Mouse (Mus musculus) urinary bladder, postnatal 25 days (tissue): Measurements from ENCODE around the gene Smarca4.

Experiments used
- DNase-seq: peaks from one replicate; pipeline ENCODE4 v3.0.0; 2022; ENCODE audit warnings: low spot score

Smarca4 gene

DNA sequence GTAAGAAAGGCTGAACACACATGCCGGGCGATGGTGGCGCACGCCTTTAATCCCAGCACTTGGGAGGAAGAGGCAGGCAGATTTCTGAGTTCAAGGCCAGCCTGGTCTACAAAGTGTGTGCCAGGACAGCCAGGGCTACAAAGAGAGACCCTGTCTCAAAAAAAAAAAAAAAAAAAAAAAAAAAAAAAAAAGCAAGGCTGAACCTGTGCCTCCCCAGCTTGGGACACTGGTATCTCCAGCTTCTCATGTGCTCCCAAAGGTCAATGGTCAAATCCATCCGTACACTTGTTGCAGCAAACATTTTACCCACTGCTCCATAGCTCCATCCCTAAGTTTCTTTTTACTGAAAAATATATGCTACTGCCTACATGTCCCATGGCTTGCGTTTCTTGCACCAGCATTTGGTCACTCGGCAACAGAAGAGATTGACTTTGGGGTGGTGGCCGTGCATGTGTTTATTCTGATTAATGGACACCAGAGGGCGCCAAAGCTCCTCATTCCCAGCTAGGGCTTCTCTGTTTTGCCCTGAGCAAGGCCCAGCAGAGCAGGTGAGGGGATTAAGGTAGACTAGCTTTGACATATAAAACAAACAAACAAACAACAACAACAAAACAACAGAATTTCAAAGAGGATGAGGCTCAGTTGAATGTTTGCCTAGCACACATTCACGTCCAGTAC is 14.1 kb upstream of the Smarca4 start:
- DNase-seq, result peak; percentile 60

DNA sequence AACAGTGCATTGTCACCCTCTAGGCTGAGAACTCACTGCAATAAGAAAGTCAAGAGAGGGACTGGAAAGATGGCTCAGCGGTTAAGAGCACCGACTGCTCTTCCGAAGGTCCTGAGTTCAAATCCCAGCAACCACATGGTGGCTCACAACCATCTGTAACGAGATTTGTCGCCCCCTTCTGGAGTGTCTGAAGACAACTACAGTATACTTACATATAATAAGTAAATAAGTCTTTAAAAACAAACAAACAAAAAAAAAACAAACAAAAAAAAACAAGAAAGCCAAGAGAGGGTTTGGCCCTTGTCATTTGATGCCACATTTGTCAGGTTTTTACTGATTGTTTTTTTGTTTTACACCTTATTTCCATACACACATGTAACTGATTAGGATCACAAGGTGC is 11.8 kb upstream of the Smarca4 start:
- no peak for DNase-seq

DNA sequence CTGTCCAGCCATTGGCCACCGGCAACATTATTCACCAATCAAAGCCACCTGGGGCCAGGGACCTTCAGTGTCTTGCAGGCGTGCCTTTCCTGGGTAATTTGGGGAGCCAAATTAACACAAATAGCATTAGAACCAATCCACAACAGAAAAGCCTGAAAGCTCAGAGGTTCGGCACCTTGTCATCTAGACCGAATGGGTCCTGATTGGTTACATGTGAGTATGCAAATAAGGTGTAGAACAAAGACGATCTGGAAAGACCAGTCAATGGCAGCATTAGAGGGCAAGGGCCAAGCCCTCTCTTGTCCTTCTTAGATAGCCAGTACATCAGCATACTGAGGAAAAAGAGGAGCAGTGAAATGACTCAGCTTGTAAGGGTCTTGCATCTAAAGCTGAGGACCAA is 10.1 kb upstream of the Smarca4 start:
- DNase-seq, result no peak

DNA sequence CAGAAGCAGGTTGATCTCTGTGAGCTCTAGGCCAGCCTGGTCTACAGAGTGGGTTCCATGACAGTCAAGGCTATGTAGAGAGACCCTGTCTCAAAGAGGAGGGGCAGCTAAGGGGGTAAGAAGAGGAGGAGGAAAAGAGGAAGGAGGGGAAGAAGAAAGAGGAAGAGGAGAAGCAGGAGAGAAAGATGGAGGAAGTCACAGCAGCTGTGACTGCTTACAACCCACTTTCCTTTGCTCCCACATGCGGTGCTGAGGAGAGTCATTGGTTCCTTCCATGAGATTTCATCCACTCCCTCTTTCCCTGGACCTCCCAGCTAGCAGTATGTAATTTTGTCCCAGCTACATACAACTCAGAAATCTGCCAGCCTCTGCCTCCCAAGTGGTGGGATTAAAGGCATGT is 9.3 kb upstream of the Smarca4 start:
- no peak for DNase-seq

DNA sequence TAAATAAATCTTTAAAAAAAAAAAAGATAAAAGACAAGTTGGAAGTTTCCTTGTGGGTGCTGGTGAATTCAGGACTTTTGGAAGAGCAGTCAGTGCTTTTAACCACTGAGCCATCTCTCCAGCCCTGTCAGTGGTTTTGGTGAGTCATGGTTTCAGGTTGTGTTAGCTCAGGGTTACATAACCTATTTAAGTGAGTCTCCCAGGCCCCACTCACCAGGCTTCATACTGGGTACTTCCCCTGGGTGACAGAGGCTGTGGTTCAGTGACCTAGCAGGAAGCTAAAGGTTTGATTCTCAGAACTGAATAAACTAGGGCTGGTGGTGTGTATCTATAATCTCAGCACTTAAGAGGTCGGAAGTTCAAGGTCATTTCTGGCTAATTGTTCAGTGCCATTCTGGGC is 6.1 kb upstream of the Smarca4 start:
- DNase-seq, result no peak

DNA sequence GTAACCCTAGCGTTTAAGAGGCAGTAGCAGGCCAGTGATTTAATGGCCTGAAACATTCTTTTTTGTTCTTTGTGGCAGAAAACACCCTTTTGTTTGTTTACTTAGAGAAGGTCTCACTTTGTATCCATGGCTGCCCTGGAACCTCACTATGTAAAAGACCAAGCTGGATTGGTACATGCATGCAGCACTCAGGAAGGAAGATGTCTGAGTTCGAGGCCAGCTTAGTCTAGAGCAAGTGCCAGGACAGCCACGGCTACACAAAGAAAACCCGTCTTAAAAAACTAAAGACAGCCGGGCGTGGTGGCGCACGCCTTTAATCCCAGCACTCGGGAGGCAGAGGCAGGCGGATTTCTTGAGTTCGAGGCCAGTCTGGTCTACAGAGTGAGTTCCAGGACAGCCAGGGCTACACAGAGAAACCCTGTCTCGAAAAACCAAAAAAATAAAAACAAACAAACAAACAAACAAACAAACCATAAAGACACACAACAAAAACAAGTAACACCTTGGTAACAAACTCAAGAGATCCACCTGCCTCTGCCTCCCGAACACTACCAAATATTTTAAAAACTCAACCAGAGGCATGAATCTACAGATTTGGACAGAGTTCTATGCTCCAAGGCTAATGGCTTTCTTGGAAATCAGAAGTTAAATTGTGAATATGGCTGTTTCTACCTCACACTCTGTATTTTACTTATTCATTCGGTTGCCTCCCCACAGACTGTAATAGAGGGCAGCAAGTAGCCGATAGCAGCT is 929 bp upstream of the Smarca4 start:
- DNase-seq, result no peak

DNA sequence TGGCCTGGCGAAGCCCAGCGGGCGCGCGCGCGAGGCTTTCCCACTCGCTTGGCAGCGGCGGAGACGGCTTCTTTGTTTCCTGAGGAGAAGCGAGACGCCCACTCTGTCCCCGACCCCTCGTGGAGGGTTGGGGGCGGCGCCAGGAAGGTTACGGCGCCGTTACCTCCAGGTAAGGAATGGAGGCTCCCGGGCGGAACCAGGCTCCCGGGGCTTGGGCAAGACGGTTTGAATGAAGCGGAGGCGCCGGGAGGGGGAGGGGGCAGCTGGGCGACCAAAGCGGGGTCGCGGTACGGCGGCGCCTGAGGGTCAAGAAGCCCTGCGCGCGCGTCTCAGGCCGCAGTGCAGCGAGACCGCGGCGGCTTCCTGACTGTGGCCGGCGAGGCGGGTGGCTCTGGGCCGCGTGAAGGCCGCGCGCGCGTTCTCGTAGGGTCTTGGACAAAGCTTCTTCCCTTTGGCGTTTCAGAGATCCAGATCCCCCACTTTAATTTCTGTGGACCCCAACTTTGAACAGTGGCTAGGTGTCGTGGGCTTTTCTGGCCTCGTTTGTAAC is 338 bp downstream of the Smarca4 start:
- peak; percentile 83 for DNase-seq

DNA sequence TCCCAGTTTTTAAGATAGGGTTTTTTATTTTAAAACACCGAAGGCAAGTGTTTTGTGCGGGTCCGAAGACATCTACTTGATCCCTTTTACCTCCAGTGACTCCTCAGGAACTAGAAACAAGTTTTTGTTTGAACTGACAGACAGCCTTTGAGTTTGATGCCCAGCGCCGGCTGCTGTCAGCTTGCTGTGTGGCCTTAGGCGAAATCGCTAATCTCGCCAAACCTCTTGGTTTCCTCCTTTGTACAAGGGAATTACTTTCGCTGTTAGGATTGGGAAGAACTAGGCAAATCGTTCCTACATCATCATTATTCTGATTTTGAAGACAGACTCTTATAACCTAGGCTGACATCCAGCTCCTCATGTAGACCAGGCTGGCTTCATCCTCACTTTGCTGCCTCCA is 1.1 kb downstream of the Smarca4 start:
- no peak for DNase-seq

DNA sequence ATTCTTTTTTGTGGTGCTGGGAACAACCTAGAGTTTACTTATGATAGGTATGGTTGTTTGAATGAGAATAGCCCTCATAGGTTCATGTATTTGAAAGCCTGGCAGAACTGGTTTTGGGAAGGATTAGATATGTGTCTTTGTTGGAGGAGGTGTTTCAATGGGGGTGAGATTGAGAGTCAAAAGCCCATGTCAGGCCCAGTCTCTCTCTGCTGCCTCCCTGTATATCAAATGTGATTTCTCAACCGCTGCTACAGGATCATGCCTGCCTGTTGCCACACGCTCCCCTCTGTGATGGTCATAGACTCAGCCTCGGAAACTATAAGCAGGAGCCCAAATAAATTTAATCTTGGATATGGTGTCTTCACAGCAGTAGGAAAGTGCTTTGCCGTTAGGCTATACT is 4.3 kb downstream of the Smarca4 start:
- DNase-seq, result no peak

DNA sequence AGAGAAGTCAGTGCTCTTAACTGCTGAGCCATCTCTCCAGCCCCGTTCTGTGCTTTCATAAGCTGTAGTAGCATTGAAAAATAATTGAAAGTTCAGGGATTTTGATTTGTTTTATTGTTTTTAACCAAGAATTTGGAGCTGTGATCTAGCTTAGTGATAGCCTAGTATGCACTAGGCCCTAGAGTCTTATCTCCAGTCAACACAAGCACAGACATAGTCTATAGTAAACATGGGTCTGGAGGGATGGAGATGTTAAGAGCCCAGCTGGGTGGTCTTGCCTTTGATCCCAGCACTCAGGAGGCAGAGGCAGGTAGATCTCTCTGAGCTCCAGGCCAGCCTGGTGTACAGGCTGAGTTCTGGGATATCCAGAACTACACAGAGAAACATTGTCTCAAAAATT is 6.7 kb downstream of the Smarca4 start:
- DNase-seq, result no peak

DNA sequence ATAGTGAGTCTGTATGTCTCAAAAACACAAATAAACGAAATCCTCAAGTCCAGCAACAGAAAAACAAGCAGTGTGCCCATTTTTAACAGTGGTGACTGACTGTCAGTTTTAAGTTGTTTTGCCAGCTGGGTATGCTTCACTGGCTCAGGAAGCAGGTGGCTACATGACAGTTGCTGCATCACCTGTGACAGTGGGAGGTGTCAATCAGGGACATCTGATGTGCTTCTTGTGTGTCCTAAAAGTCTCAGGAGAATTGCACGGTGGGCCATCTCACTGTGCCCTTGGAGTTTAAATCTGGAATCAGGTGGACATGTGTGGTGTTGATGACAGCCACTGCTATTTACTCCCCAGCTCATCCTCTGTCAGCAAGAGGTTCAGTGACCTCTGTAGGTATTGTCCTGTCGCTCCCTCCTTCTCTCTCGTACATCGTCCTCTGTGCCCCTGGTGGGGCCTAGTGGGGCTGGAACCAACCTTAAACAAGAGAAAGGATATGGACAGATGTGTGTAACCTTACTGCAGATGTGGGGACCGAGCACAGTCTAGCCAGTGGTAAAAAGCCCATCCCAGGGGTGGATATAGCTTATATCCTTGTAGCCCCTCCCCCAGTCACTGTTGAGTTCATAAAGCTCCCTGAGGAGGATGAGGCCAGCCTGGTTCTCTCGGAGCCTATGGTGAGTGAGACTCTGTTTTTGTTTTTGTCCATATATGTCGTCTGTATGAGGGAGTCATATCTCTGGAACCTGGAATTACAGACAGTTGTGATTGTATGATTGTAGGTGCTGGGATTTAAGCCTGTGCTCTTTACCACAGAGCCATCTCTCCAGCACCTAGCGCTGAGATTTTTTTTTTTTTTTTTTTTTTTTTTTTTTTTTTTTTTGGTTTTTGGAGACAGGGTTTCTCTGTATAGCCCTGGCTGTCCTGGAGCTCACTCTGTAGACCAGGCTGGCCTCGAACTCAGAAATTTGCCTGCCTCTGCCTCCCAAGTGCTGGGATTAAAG is 9.7 kb downstream of the Smarca4 start:
- no peak for DNase-seq

DNA sequence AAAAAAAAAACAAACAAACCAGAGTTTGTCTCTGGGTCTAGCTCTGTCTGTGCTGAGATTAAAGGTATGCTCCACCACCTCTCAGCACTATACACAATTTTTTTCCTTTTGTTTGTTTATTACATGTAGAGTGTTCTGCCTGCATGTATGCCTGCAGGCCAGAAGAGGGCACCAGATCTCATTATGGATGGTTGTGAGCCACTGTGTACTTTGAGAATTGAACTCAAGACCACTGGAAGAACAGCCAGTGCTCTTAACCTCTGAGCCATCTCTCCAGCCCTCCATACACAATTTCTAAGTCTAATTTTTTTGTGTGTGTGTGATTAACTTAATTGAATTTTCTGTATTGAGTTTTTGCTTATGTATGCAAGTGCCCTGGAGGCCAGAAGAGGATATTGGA is 10.6 kb downstream of the Smarca4 start:
- no peak for DNase-seq

DNA sequence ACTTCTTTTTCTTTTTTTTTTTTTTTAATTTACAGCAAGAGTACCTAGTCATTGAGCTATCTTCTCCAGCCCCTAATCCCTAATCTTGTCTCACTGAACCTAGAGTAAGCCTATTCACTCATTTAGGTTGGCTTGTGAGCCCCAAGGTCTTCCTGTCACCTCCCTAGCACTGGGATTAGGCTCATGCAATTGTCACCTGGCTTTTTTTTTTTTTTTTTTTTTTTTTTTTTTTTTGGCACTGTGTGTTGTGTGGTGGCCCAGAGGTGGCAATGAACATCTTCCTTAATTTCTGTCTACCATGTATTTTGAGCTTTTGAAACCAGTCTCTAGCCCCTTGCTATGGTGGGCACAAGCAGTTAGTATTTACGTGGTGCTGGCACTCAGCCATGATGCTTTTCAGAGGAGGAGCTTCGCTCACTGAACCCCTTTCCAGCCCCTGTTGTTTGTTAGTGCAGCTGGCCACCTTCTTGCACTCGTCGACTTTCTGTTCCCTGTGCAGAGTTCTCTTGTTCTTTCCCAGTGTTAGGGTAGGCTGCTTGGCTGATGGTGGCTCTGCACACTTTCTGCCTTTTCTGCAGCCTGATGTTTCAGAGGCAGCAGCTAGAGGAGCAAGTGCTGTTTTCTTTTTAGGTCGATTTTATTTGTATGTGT is 11.3 kb downstream of the Smarca4 start:
- no peak for DNase-seq

DNA sequence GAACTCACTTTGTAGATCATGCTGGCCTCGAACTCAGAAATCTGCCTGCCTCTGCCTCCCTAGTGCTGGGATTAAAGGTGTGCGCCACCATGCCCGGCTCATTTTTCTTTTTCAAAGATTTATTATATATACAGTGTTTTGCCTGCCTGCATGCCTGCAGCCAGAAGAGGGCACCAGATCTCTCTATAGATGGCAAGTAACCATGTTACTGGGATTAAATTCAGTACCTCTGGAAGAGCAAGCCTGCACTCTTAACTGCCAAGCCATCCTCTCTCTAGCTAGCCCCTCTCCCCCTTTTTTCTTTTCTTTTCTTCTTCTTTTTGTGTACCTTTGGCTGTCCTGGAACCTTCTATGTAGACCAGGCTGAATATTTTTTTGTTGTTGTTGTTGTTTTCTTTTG is 14.7 kb downstream of the Smarca4 start:
- DNase-seq, result peak; percentile 29

DNA sequence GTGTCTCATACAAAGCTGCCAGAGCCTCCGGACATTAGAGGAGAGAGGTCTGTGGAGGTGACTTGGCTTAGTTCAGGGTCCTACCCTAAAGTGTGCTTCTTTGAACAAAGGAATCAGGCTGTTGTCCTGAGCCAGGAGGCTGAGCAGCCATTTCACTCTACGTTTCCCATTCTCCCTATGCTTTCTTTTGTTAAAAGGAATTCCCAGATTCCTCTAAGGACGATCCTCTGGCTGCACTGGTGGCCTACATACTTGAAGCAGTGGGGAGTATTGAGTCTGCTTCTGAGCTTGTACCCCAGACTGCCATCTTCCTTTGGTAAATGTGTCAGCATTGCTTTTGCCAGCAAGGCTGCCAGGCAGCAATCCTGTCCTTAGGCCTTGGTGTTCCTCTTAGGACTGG is 17.1 kb downstream of the Smarca4 start:
- DNase-seq, result no peak

DNA sequence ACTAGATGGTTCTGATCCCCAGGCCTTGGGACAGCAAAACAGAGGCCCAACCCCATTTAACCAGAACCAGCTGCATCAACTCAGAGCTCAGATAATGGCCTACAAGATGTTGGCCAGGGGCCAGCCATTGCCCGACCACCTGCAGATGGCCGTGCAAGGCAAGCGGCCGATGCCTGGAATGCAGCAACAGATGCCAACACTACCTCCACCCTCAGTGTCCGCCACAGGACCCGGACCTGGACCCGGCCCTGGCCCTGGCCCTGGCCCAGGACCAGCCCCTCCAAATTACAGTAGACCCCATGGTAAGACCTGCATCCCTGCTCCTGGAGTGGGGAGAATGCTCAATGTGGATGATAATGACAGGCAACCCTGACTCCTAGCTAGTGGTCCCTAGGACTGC is 19.7 kb downstream of the Smarca4 start:
- DNase-seq, result no peak

DNA sequence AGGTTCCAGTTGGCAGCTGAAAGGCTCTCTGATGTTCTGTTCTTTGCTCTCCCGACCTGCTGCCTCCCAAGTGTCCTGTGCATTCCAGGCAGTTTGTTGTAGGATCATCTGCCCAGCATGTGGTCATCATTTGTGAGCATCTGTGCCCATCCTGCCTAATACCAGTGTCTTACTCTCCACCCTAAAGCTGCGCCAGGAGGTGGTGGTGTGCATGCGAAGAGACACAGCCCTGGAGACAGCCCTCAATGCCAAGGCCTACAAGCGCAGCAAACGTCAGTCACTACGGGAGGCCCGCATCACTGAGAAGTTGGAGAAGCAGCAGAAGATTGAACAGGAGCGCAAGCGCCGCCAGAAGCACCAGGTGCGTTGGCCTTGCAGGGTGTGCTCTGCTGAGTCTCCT is 23.1 kb downstream of the Smarca4 start:
- DNase-seq, result no peak

DNA sequence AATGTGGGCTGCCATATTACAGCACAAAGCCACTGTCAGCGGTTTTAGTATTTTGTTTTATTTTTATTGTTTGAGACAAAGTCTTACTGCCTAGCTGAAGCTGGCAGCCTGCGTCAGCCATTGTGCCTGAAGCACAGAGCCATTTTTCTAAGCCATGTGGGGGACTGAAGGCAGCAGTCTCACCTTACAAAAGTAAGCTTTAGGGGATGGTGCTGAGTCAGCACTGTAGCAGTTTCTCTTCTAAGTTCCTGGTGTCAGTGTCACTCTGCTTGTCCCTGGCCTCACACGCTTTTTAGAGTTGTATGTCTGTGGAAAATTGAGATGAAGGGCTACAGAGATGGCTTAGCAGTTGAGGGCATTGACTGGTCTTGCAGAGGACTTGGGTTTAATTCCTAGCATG is 30.4 kb downstream of the Smarca4 start:
- no peak for DNase-seq

DNA sequence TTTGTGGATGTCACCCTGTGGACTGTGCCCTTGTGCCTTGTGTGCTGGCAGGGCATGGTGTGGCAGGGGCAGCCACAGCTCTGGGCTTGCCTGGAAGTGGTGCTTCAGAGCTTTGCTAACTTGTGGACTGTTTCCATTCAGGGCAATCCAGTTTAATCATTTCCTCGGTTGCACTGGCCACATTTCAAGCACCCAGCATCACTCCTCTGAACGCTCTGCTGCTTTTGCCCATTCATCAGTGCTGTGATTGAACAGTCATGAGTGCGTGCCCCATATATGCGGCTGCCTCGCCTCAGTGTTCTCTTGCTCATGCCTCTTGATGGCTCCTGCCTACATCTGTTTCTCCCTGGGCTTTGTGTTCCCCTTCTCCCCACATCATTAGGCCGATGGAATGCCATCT is 31.8 kb downstream of the Smarca4 start:
- DNase-seq, result no peak

DNA sequence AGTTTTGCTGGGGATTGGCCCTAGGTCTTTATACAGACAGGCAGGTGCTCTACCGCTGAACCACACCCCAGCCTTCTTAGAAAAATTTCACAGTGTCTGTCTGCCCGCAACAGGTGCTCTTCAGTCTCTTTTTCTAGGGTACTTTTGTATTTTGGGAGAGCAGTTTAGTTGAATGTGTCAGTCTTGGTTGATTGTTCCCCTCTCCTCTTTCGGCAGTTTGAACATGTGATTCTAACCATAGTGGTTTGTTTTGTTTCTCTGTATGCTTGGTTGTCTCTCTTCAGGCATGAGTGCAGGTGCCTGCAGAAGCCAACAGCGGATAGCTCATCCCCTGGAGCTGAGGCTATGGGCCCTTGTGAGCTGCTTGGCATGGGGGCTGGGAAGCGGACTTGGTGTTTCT is 36.3 kb downstream of the Smarca4 start:
- DNase-seq, result no peak

DNA sequence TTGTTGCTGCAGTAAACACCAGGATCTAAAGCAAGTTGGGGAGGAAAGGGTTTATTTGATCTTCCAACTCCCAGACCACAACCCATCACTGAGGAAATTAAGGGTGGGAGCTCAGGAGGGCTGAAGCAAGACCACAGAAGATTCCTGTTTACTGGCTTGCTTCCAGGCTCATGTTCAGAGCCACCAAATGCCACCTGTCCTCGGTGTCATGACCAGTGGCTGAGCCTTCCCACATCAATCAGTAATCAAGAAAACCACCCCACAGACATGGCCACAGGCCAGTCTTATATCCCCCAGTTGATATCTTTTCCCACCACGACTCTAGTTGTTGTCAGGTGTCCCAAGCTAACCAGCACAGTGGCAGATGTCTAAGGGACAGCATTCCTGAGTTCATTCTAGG is 37.3 kb downstream of the Smarca4 start:
- DNase-seq, result no peak

DNA sequence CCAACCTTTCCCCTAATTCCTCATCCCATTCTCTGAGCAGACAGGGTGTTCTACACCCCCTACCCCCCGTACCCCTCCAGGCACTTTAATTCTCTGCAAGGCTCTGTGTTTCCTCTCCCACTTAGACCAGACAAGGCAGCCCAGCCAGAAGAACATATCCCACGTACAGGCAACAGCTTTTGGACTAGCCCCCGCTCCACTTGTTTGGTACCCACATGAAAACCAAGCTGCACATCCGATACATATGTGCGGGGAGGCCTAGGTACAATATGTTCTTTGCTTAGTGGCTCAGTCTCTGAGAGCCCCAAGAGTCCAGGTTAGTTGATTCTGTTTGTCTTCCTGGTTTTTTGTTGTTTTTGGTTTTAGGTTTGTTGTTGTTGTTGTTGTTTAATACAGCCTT is 46.1 kb downstream of the Smarca4 start:
- DNase-seq, result no peak
